Mouse (Mus musculus) limb, embryonic 14.5 days (tissue): ENCODE measurements at regions not wholly inside any gene's neighbourhood (a gene's known extent, or its start where the extent isn't known, plus 50 kb on each side); places are given as distances from the start of the nearest gene placed in this dataset.

Experiments used
- ATAC-seq: fragments of 200-750 bp; cut with Nextera tagmentation; 2 replicates; pipeline ENCODE4 v1.8.0; 2017; ENCODE audit warnings: low read depth, moderate number of reproducible peaks, moderate TSS enrichment; ENCODE audit not compliant: low FRiP score
- DNase-seq: peaks from one replicate; pipeline ENCODE4 v3.0.0-alpha.2; 2015; ENCODE audit warnings: low spot score
- H3K27ac ChIP-seq: fragments of 300-500 bp; sonication (generic); replicated peaks from 2 replicates; pipeline ENCODE4 v1.5.1; 2014; ENCODE audit warnings: low read depth, mild to moderate bottlenecking, low read length, moderate library complexity, mixed read lengths
- H3K27me3 ChIP-seq: fragments of 300-500 bp; sonication (generic); 2 replicates; pipeline ENCODE4 v1.6.1; 2014; ENCODE audit warnings: low read length, mixed read lengths; ENCODE audit not compliant: control insufficient read depth, insufficient read depth
- H3K36me3 ChIP-seq: fragments of 300-500 bp; sonication (generic); 2 replicates; pipeline ENCODE4 v1.6.1; 2014; ENCODE audit warnings: mild to moderate bottlenecking, low read length, moderate library complexity, mixed read lengths; ENCODE audit not compliant: control insufficient read depth, insufficient read depth
- H3K4me1 ChIP-seq: fragments of 300-500 bp; sonication (generic); 2 replicates; pipeline ENCODE4 v1.6.1; 2014; ENCODE audit warnings: antibody characterized with exemption, low read length, mixed read lengths; ENCODE audit not compliant: control insufficient read depth, insufficient read depth
- H3K4me2 ChIP-seq: fragments of 300-500 bp; sonication (generic); replicated peaks from 2 replicates; pipeline ENCODE4 v1.6.1; 2014; ENCODE audit warnings: low read depth, mild to moderate bottlenecking, low read length, moderate library complexity; ENCODE audit not compliant: severe bottlenecking
- H3K4me3 ChIP-seq: fragments of 300-500 bp; sonication (generic); replicated peaks from 2 replicates; pipeline ENCODE4 v1.5.1; 2014; ENCODE audit warnings: low read length
- H3K9ac ChIP-seq: fragments of 300-500 bp; sonication (generic); 2 replicates; pipeline ENCODE4 v1.6.1; 2014; ENCODE audit warnings: mild to moderate bottlenecking, low read depth, low read length, moderate library complexity; ENCODE audit not compliant: severe bottlenecking
- H3K9me3 ChIP-seq: fragments of 300-500 bp; sonication (generic); 2 replicates; pipeline ENCODE4 v1.6.1; 2016; ENCODE audit warnings: low read length; ENCODE audit not compliant: control insufficient read depth
- POLR2A ChIP-seq: fragments of 200-500 bp; IDR thresholded peaks from 2 replicates; pipeline ENCODE4 v1.8.0; 2012; ENCODE audit warnings: inconsistent platforms, mild to moderate bottlenecking, moderate library complexity, borderline replicate concordance; ENCODE audit not compliant: insufficient read depth, insufficient read length; ENCODE audit errors: extremely low read depth
- WGBS: fragments of 180-500 bp; shearing (Covaris S2); extraction: QIAGEN DNeasy Blood & Tissue Kit; methylation state at CpG from one replicate; pipeline ENCODE4 v1.1.7; 2014; 5-methylcytosine and 5-hydroxymethylcytosine counted together

GRCm38 (mm10) chr6:99884054-99884453 lies 157.9 kb upstream of the Prok2 start:
- Histone ChIP-seq H3K4me3 (no peak overlapping the region), H3K36me3 (no peaks in the 10 kb centered on the region), H3K27ac (no peak overlapping the region), H3K4me1 (peaks cover 24% of the 10 kb centered on the region), H3K9me3 (no peaks in the 10 kb centered on the region), H3K9ac (no peak overlapping the region), H3K4me2 (no peak overlapping the region), H3K27me3 (no peaks in the 10 kb centered on the region; the same call in 1 of the 2 replicates)
- WGBS: 45% methylated on average over 3 of the region's 3 CpGs
- no peak for TF ChIP-seq POLR2A
- DNase-seq: no peak
- ATAC-seq: no peak

GRCm38 (mm10) chr6:99881606-99882005 lies 155.4 kb upstream of the Prok2 start:
- no peaks in the 10 kb centered on the region for H3K9me3 ChIP-seq
- DNase-seq: no peak
- TF ChIP-seq POLR2A: no peak
- H3K4me1 ChIP-seq: peaks cover 22% of the 10 kb centered on the region
- H3K36me3 ChIP-seq: no peaks in the 10 kb centered on the region
- no peaks in the 10 kb centered on the region; the same call in 1 of the 2 replicates for H3K27me3 ChIP-seq
- WGBS: 14% methylated on average over 4 of the region's 4 CpGs
- no peak; the same call in 1 of the 2 replicates for ATAC-seq
- H3K4me2 ChIP-seq: no peak overlapping the region
- H3K4me3 ChIP-seq: no peak overlapping the region
- H3K9ac ChIP-seq: no peak overlapping the region
- no peak overlapping the region for H3K27ac ChIP-seq

GRCm38 (mm10) chr6:99874852-99875251 lies 148.7 kb upstream of the Prok2 start:
- no peak for TF ChIP-seq POLR2A
- no peak overlapping the region for H3K9ac ChIP-seq
- ATAC-seq (no peak), DNase-seq (no peak)
- no peaks in the 10 kb centered on the region; the same call in 1 of the 2 replicates for H3K27me3 ChIP-seq
- no peak overlapping the region for H3K27ac ChIP-seq
- WGBS: 79% methylated on average over 4 of the region's 4 CpGs
- no peak overlapping the region for H3K4me3 ChIP-seq
- H3K4me1 ChIP-seq: no peaks in the 10 kb centered on the region
- H3K9me3 ChIP-seq: no peaks in the 10 kb centered on the region
- no peak overlapping the region for H3K4me2 ChIP-seq
- no peaks in the 10 kb centered on the region for H3K36me3 ChIP-seq

- no peak for DNase-seq
- no peak overlapping the region for H3K4me2 ChIP-seq
- no peaks in the 10 kb centered on the region for H3K36me3 ChIP-seq
- H3K9me3 ChIP-seq: no peaks in the 10 kb centered on the region
- no peak for ATAC-seq
- no peak overlapping the region for H3K4me3 ChIP-seq
- no peak overlapping the region for H3K27ac ChIP-seq
- TF ChIP-seq POLR2A: no peak
- no peaks in the 10 kb centered on the region; the same call in 1 of the 2 replicates for H3K27me3 ChIP-seq
- H3K9ac ChIP-seq: no peak overlapping the region
- H3K4me1 ChIP-seq: no peaks in the 10 kb centered on the region
- WGBS: 80% methylated on average over 4 of the region's 4 CpGs
These were observed 147.8 kb upstream of the Prok2 start for GRCm38 (mm10) chr6:99874029-99874428.

- no peak overlapping the region for H3K4me3 ChIP-seq
- H3K27me3 ChIP-seq: no peaks in the 10 kb centered on the region
- no peak for TF ChIP-seq POLR2A
- 77% methylated on average over 9 of the region's 9 CpGs for WGBS
- H3K36me3 ChIP-seq: no peaks in the 10 kb centered on the region
- no peak overlapping the region for H3K4me2 ChIP-seq
- ATAC-seq: no peak
- DNase-seq: no peak
- no peak overlapping the region for H3K9ac ChIP-seq
- no peaks in the 10 kb centered on the region for H3K9me3 ChIP-seq
- peaks cover 14% of the 10 kb centered on the region for H3K4me1 ChIP-seq
- no peak overlapping the region for H3K27ac ChIP-seq
These were observed 139.9 kb upstream of the Prok2 start for GRCm38 (mm10) chr6:99866061-99866460.

- 53% methylated on average over 3 of the region's 3 CpGs for WGBS
- Histone ChIP-seq H3K9me3 (no peaks in the 10 kb centered on the region), H3K27me3 (no peaks in the 10 kb centered on the region), H3K4me1 (peaks cover 14% of the 10 kb centered on the region), H3K4me2 (no peak overlapping the region), H3K27ac (no peak overlapping the region), H3K9ac (no peak overlapping the region), H3K4me3 (no peak overlapping the region), H3K36me3 (no peaks in the 10 kb centered on the region)
- DNase-seq (peak; percentile 66), ATAC-seq (no peak)
- no peak for TF ChIP-seq POLR2A
These were observed 138.8 kb upstream of the Prok2 start for GRCm38 (mm10) chr6:99864949-99865348.
